Mouse (Mus musculus): ENCODE results near the gene Tbc1d13.
"Not testable (repeated sequence)": the region's sequence is repeated elsewhere in the genome, so short reads cannot be mapped to it uniquely, and the experiment has no call there.

The Tbc1d13 gene

DNA sequence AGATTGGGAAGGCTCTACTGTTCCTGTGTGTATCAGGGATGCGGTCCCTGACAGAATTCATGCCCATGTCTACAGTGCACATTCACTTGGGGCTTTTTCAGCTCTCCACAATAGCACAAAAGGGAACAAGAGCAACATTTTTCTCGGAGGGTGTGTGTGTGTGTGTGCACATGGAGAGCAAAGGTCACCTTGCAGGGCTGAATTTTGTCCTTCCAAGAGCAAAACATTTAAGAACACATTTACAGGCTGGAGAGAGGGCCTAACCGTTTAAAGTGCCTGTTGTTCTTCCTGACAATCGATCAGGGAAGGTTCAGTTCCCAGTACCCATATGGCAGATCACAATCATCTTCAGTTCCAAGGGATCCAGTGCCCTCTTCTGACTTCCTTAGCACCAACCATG, 3.4 kb upstream of the Tbc1d13 start:
- DNase-seq (ENCODE audit: low spot score), result no peak

- DNase-seq (ENCODE audit: low spot score), result not testable (repeated sequence)
These were observed 2.3 kb upstream of the Tbc1d13 start for GRCm38 (mm10) chr2:30131240-30131639.

DNA sequence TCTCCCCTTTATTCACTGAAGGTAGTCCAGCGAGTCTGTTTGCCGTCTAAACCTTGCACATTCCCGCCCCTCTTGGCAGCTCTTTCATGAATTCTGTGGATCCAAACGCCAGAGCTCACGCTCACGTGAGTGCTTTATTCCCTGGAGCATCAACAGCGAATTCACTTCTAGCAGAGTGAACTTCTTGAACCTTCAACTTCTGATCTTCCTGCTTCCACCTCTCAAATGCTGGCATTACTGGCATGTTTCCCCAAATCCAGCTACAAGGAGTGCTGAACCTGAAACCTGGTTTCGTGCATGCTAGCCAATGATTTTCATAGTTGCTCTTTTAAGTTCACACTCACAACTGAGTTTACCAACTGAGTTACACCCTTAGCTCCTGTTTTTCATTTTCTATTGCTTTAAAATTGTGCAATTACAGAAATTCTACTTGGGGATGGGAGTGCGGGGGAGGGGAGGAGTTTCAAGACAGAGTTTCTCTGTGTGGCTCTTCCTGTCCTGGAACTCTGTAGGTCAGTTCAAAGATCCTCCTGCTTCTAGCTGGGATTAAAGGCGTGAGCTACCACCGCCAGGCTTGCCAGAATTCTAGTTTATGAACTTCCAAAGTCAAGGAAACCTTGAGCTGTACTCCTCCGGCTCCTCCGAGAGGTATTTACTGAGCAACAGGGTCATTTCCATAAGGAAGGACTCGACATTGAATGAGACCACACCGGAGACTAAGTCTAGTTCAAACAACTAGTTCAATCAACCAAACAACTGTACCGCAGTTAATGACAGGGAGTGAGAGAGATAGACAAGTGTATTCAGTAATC, 539 bp upstream of the Tbc1d13 start:
- no peak for DNase-seq (ENCODE audit: low spot score)

DNA sequence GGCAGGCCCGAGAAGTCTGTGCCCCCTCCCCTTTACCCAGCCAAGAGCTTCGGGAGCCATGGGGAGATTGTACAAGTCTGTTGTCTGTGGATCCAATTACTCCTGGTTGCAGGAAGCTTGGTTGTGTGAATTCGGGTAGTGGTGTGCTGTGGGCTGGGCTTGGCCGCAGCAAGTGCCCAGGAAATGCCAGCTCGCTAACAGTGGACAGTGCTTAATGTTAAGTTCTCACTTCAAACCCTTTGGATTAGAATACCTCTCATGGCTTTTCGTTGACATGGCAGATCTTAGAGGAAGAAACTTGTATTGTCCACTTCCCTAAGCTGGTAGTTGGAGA, 799 bp downstream of the Tbc1d13 start:
- DNase-seq (ENCODE audit: low spot score), result no peak

DNA sequence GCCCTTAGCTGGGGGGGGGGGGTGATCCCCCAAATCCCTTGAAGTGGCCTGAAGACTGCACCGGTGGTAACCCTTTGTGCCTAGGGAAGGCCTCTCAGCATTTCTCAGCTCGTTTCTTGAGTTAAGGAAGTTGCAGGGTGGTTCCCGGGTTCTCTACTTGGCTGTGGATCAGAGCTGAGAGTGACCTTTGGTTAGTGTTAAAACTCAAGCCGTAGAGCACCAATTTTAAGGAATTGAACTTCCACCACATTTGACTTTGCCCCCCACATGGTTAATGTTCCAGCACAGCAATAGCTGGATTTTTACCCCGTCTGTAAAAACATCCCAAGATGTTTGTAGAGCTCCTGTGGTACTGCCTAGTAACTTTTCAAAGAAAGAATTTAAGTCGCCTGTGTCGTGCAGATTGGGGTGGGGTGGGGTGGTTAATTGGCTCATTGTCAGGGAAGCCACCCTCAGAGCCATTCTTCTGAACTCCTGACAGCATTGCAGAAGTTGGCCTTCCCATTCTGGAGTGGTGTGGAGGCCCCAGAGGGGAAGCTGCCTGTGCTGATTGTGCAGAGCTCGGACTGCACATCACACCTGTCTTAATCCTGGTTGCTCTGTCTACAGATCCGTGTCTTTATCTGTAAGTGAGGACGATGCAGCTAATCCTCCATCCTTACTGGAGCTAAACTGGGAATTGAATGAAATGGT, 1.5 kb downstream of the Tbc1d13 start:
- DNase-seq (ENCODE audit: low spot score), result no peak

DNA sequence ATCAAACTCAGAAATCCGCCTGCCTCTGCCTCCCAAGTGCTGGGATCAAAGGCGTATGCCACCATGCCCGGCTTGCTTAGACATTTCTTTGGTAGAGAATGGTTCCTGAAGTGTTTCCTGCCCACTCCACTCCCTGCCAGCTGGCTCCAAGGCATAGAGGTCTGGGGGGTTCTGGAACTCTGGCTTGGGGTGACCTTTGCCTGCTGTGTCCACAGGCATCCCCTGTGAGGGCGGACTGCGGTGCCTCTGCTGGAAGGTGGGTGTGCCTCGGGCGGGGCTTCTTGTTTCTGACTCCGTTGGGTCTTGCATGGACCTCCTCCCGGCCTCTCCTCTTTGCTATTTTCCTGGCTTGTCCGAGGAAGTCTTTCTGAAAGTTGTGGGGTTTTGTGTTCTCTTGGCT, 2.9 kb downstream of the Tbc1d13 start:
- DNase-seq (ENCODE audit: low spot score), result no peak

GRCm38 (mm10) chr2:30140021-30140420, 6.5 kb downstream of the Tbc1d13 start:
- not testable (repeated sequence) for DNase-seq (ENCODE audit: low spot score)

DNA sequence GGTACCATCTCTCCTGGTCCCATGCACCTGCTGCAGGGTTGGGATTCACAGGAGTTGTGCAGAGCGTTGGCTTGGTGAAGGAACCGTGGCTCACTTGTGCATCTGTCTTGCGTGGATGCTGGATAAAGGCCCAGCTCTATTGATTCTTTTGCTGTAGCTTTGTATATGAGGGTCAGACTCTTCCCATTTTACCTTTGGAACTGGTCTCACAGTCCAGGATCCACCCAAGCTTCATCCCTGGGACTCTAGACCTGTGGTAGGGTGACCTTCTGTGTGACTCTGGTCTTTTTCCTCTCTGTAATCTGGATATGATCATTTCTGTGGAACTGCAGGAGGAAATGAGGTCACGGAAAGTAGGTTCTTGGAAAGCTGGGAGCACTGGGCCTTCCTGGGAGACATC, 10.9 kb downstream of the Tbc1d13 start:
- no peak for DNase-seq (ENCODE audit: low spot score)

DNA sequence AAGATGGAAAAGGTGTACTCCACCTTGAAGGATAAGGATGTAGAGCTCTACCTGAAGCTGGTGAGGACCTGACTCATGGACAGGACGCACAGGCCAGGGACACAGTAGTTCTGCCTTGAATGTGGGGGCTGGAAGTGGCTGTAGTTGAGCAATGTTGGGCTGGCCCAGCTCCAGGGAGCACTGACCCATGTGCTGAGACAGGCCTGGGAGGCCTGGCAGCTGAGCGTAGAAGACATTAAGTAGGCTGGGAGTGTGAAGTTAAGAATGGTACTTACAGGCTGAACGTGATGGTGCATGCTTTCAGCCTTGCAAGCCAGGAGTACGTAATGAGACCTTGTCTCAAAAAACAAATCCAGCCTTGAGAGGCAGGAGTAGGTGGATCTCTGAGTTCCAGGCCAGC, 13.9 kb downstream of the Tbc1d13 start:
- DNase-seq (ENCODE audit: low spot score), result no peak

- no peak for DNase-seq (ENCODE audit: low spot score)
These were observed 18.3 kb downstream of the Tbc1d13 start for GRCm38 (mm10) chr2:30151840-30152239.

GRCm38 (mm10) chr2:30152616-30153015, 19.1 kb downstream of the Tbc1d13 start:
- no peak for DNase-seq (ENCODE audit: low spot score)

GRCm38 (mm10) chr2:30159871-30160270, 26.3 kb downstream of the Tbc1d13 start:
- DNase-seq (ENCODE audit: low spot score), result not testable (repeated sequence)

DNA sequence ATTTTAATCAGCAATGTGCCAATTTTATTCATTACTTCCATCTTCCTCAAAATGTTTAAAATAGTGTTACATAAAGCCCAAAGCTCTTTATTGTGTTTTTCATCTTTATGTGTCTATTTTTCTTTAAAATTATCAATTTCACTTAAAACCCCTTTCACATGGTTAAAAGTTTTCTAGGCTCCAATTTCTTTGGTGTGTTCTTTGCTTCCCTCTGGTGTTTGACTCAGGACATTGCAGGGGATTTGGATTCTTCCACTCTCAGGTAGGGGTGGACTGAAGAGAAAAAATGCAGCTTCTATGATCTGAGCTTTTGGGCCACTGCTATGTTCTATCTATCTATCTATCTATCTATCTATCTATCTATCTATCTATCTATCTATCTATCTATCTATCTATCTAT, 28.3 kb downstream of the Tbc1d13 start:
- DNase-seq (ENCODE audit: low spot score), result peak; percentile 85

DNA sequence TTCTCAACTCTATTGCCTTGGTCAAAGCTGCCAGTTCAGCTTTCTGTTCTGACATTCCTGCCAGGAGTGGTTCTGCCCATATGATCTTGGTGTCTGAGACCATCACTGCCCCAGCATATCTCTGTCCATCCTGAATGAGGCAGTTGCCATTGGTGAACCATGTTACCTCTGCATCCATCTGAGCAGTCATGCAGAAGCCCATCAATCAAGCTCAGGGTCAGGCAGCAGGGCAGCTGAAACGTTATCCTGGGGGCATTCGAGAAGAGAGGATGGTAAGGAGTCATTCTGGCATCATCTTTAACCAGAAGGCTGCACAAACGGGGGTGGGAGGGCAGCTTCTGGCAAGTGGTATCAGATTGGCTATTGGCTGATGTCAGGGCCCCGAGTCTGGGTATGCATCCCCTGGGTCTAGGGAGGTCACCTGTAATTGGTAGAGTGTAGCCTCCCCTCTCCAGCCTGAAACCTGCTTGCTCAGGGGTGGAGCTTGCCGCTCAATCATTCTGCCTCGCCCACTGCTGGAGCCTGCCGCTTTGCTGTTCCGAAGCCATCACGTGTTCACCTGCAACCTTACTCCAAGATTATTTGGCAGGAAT, 30.9 kb downstream of the Tbc1d13 start:
- DNase-seq (ENCODE audit: low spot score), result no peak

- DNase-seq (ENCODE audit: low spot score), result peak; percentile 28
These were observed 33.1 kb downstream of the Tbc1d13 start for GRCm38 (mm10) chr2:30166677-30167076.

GRCm38 (mm10) chr2:30171371-30171996, 37.9 kb downstream of the Tbc1d13 start, which contains the start of gene Endog:
TSS of gene Endog (plus strand) at chr2:30171493.
- DNase-seq (ENCODE audit: low spot score), result peak; percentile 79

GRCm38 (mm10) chr2:30171997-30172382, 38.4 kb downstream of the Tbc1d13 start:
- DNase-seq (ENCODE audit: low spot score), result peak; percentile 17

- DNase-seq (ENCODE audit: low spot score), result no peak
These were observed 40.1 kb downstream of the Tbc1d13 start for GRCm38 (mm10) chr2:30173541-30174240.

GRCm38 (mm10) chr2:30175897-30176296, 42.4 kb downstream of the Tbc1d13 start:
- no peak for DNase-seq (ENCODE audit: low spot score)

DNA sequence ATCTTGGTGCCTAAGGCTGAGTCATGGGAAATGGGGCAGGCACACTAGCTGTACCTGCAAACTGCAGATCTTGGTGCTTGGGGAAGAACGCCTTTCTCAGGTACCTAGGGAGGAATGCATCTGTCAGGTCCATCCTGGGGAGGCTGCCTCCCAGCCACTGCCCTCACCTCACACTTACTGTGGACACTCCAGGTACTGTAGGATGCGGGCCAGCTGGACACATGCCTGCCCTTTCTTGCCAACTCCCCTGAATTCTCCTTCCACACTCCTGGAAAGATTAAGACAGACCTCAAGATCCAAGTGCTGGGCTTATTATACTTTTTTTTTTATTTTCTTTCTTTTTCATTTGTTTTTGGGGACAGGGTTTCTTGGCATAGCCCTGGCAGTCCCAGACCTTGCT, 43.0 kb downstream of the Tbc1d13 start:
- DNase-seq (ENCODE audit: low spot score), result no peak

DNA sequence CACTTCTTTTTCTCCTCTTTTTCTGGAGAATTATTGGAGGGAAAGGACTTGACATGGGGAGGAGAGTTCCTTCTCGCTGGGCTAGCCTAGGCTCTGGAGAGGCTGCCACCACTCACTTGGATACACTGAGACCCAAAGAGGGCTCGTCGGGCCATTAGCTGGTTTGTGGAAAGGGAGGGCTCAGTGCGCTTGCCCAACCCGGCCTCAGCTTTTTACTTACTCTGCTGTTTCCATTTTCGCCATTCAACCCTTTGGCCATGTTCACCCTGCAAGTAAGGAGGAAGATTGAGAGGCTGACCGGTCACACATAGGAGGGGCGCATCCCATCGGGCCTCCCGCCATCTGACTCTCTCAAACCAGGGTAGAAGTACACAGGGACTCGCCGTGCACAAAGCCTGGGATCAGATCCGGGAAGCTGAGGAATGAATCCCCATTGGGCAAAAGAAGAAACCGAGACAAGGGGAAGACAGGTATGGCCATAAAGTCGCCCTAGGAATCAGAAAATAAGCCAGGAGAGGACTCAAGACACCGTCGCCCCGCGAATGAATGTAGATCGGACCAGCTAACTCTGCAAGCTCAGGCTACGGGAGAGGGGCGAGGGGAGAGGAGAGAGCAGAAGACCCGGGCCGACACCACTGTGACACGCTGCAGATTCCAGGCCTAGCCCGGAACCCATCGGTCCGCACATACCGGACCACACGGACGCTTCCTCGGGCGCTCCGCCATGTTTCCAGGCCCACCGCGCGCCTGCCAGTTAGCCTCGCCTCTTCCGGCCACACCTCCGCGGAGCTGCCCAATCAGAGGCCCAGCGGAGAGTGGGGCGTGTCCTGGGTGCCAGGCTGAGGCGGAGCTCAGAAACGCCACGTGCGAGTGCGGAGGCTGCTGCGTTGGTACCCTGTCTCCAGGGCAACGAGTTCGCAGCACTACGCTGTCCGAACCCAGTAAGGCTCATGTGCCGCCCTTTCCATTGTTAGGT, 44.4 kb downstream of the Tbc1d13 start, which contains the start of gene Spout1:
TSS of gene Spout1 (minus strand) at position 760 of the 976 bp plus-strand sequence.
- peak; percentile 97 for DNase-seq (ENCODE audit: low spot score)

All from retina, embryonic 14.5 days (tissue).